Mouse (Mus musculus) CH12.LX (cell line): ENCODE measurements around the gene Dll1. TPM values are rescaled to one million over a fixed set of nuclear protein-coding genes. Genes with fewer than 3 reads are reported as not detected.

Source experiments
- DNase-seq: peaks from one replicate; pipeline ENCODE4 v3.0.0-alpha.2; 2013; ENCODE audit errors: extremely low read depth
- H3K27ac ChIP-seq: 2 replicates; pipeline ENCODE4 v1.5.1; 2012; ENCODE audit warnings: low read depth, mild to moderate bottlenecking, control low read depth, moderate library complexity; ENCODE audit not compliant: insufficient read depth
- H3K27me3 ChIP-seq: replicated peaks from 2 replicates; pipeline ENCODE3; 2012; ENCODE audit warnings: inconsistent platforms
- H3K36me3 ChIP-seq, 2 experiments: replicated peaks in 1 of 2; 2 replicates each; pipeline versions ENCODE3 to v1.6.1; 2012; ENCODE audit warnings: inconsistent platforms in 1 of 2, low read length in 1 of 2, mild to moderate bottlenecking in 1 of 2, mixed read lengths in 1 of 2, moderate library complexity in 1 of 2; ENCODE audit not compliant: control insufficient read depth in 1 of 2, insufficient read depth in 1 of 2
- H3K4me1 ChIP-seq, 2 experiments: 2 replicates each; pipeline ENCODE4 v1.6.1; 2012; ENCODE audit warnings: inconsistent platforms in 1 of 2, moderate library complexity in 1 of 2; ENCODE audit not compliant: insufficient read depth in 2 of 2, control insufficient read depth in 1 of 2
- H3K4me2 ChIP-seq: 2 replicates; pipeline ENCODE4 v1.6.1; 2012; ENCODE audit warnings: low read depth, mild to moderate bottlenecking, control low read depth; ENCODE audit not compliant: poor library complexity, insufficient read depth, severe bottlenecking
- H3K4me3 ChIP-seq, 3 experiments: fragments of 150-350 bp in 1 of 3; sonication (generic) in 1 of 3; replicated peaks in 1 of 3; 2 replicates each; pipeline versions ENCODE3 to v1.5.1; 2011 to 2012; ENCODE audit warnings: low read depth in 2 of 3, low read length in 2 of 3, mild to moderate bottlenecking in 2 of 3, moderate library complexity in 2 of 3, control low read depth in 1 of 3, improper control_type of control experiment in 1 of 3, inconsistent platforms in 1 of 3, mixed read lengths in 1 of 3; ENCODE audit not compliant: poor library complexity in 1 of 3
- H3K79me2 ChIP-seq: replicated peaks from 2 replicates; pipeline ENCODE4 v1.6.1; 2012; ENCODE audit warnings: mild to moderate bottlenecking, moderate library complexity; ENCODE audit not compliant: control insufficient read depth, poor library complexity, insufficient read depth, severe bottlenecking; ENCODE audit errors: extremely low read depth
- H3K9ac ChIP-seq: 2 replicates; pipeline ENCODE4 v1.6.1; 2012; ENCODE audit warnings: low read depth, mild to moderate bottlenecking, control low read depth, moderate library complexity; ENCODE audit not compliant: insufficient read depth
- H3K9me3 ChIP-seq: replicated peaks from 2 replicates; pipeline ENCODE3; 2012; ENCODE audit warnings: low read length, inconsistent platforms, mixed read lengths
- BHLHE40 ChIP-seq: IDR thresholded peaks from 2 replicates; pipeline ENCODE4 v1.6.1; 2011; ENCODE audit warnings: mild to moderate bottlenecking, low read depth, low read length, improper control_type of control experiment
- CHD2 ChIP-seq: IDR thresholded peaks from 2 replicates; pipeline ENCODE4 v1.6.1; 2011; ENCODE audit warnings: low read length, improper control_type of control experiment
- CTCF ChIP-seq, 2 experiments: IDR thresholded peaks in 1 of 2; conservative IDR thresholded peaks in 1 of 2; 2 replicates each; pipeline ENCODE4 v1.5.1; 2011 to 2012; ENCODE audit warnings: low read depth in 2 of 2, low read length in 2 of 2, improper control_type of control experiment in 1 of 2, inconsistent platforms in 1 of 2, mild to moderate bottlenecking in 1 of 2, moderate library complexity in 1 of 2
- E2F4 ChIP-seq: IDR thresholded peaks from 2 replicates; pipeline ENCODE4 v1.6.1; 2011; ENCODE audit warnings: low read depth, low read length, improper control_type of control experiment; ENCODE audit not compliant: insufficient replicate concordance
- ELF1 ChIP-seq: IDR thresholded peaks from 2 replicates; pipeline ENCODE4 v1.6.1; 2014; ENCODE audit warnings: low read depth, mild to moderate bottlenecking, inconsistent platforms, low read length, improper control_type of control experiment
- EP300 ChIP-seq: IDR thresholded peaks from 2 replicates; pipeline ENCODE4 v1.6.1; 2011; ENCODE audit warnings: low read length, improper control_type of control experiment
- ETS1 ChIP-seq: conservative IDR thresholded peaks from 2 replicates; pipeline ENCODE4 v1.6.1; 2012; ENCODE audit warnings: low read depth, mild to moderate bottlenecking, inconsistent platforms, low read length, improper control_type of control experiment, moderate library complexity
- GABPA ChIP-seq: IDR thresholded peaks from 2 replicates; pipeline ENCODE4 v1.6.1; 2012; ENCODE audit warnings: low read depth, low read length, improper control_type of control experiment, inconsistent platforms; ENCODE audit not compliant: insufficient replicate concordance
- IRF4 ChIP-seq: IDR thresholded peaks from 2 replicates; pipeline ENCODE4 v1.6.1; 2014; ENCODE audit warnings: low read depth, mild to moderate bottlenecking, inconsistent platforms, low read length, improper control_type of control experiment
- JUN ChIP-seq: IDR thresholded peaks from 2 replicates; pipeline ENCODE4 v1.6.1; 2011; ENCODE audit warnings: low read depth, mild to moderate bottlenecking, low read length, improper control_type of control experiment, moderate library complexity; ENCODE audit not compliant: insufficient read depth
- JUND ChIP-seq: conservative IDR thresholded peaks from 2 replicates; pipeline ENCODE4 v1.6.1; 2011; ENCODE audit warnings: low read depth, low read length, improper control_type of control experiment
- KAT2A ChIP-seq: IDR thresholded peaks from 2 replicates; pipeline ENCODE4 v1.6.1; 2012; ENCODE audit warnings: low read length, improper control_type of control experiment, inconsistent platforms; ENCODE audit not compliant: insufficient replicate concordance
- MAFK ChIP-seq: IDR thresholded peaks from 2 replicates; pipeline ENCODE4 v1.6.1; 2011; ENCODE audit warnings: low read length, improper control_type of control experiment; ENCODE audit not compliant: insufficient replicate concordance
- MAZ ChIP-seq: IDR thresholded peaks from 2 replicates; pipeline ENCODE4 v1.6.1; 2012; ENCODE audit warnings: low read depth, mild to moderate bottlenecking, inconsistent platforms, low read length, improper control_type of control experiment, moderate library complexity
- MEF2A ChIP-seq: IDR thresholded peaks from 2 replicates; pipeline ENCODE4 v1.6.1; 2014; ENCODE audit warnings: low read depth, mild to moderate bottlenecking, inconsistent platforms, low read length, improper control_type of control experiment, borderline replicate concordance
- MXI1 ChIP-seq: IDR thresholded peaks from 2 replicates; pipeline ENCODE4 v1.6.1; 2011; ENCODE audit warnings: mild to moderate bottlenecking, low read depth, low read length, improper control_type of control experiment
- MYC ChIP-seq: IDR thresholded peaks from 2 replicates; pipeline ENCODE4 v1.6.1; 2011; ENCODE audit warnings: low read depth, mild to moderate bottlenecking, improper control_type of control experiment, low read length
- NELFE ChIP-seq: IDR thresholded peaks from 2 replicates; pipeline ENCODE4 v1.6.1; 2011; ENCODE audit warnings: low read depth, low read length, improper control_type of control experiment
- NRF1 ChIP-seq: IDR thresholded peaks from 2 replicates; pipeline ENCODE4 v1.6.1; 2014; ENCODE audit warnings: low read depth, mild to moderate bottlenecking, inconsistent platforms, low read length, improper control_type of control experiment, moderate library complexity
- PAX5 ChIP-seq: IDR thresholded peaks from 2 replicates; pipeline ENCODE4 v1.6.1; 2012; ENCODE audit warnings: low read length, inconsistent platforms, mixed read lengths
- POLR2A ChIP-seq: IDR thresholded peaks from 2 replicates; pipeline ENCODE4 v1.6.1; 2011; ENCODE audit warnings: low read depth, mild to moderate bottlenecking, improper control_type of control experiment, low read length
- POLR2AphosphoS2 ChIP-seq: IDR thresholded peaks from 2 replicates; pipeline ENCODE4 v1.6.1; 2011; ENCODE audit warnings: low read depth, low read length, improper control_type of control experiment
- RAD21 ChIP-seq: IDR thresholded peaks from 2 replicates; pipeline ENCODE4 v1.6.1; 2011; ENCODE audit warnings: low read depth, mild to moderate bottlenecking, low read length, improper control_type of control experiment, moderate library complexity
- RCOR1 ChIP-seq: conservative IDR thresholded peaks from 2 replicates; pipeline ENCODE4 v1.6.1; 2012; ENCODE audit warnings: low read depth, mild to moderate bottlenecking, inconsistent platforms, low read length, improper control_type of control experiment
- SMC3 ChIP-seq: IDR thresholded peaks from 2 replicates; pipeline ENCODE4 v1.6.1; 2011; ENCODE audit warnings: low read depth, low read length, improper control_type of control experiment
- TCF12 ChIP-seq: IDR thresholded peaks from 2 replicates; pipeline ENCODE4 v1.6.1; 2014; ENCODE audit warnings: low read depth, mild to moderate bottlenecking, inconsistent platforms, low read length, improper control_type of control experiment
- USF1 ChIP-seq: IDR thresholded peaks from 2 replicates; pipeline ENCODE4 v1.6.1; 2014; ENCODE audit warnings: low read depth, mild to moderate bottlenecking, inconsistent platforms, low read length, improper control_type of control experiment
- USF2 ChIP-seq: conservative IDR thresholded peaks from 2 replicates; pipeline ENCODE4 v1.6.1; 2011; ENCODE audit warnings: low read depth, low read length, improper control_type of control experiment
- ZC3H11A ChIP-seq: IDR thresholded peaks from 2 replicates; pipeline ENCODE4 v1.6.1; 2012; ENCODE audit warnings: low read depth, mild to moderate bottlenecking, inconsistent platforms, low read length, improper control_type of control experiment
- ZMIZ1 ChIP-seq: IDR thresholded peaks from 2 replicates; pipeline ENCODE4 v1.6.1; 2012; ENCODE audit warnings: low read depth, mild to moderate bottlenecking, inconsistent platforms, low read length, improper control_type of control experiment
- ZNF384 ChIP-seq: IDR thresholded peaks from 2 replicates; pipeline ENCODE4 v1.6.1; 2012; ENCODE audit warnings: low read depth, low read length, improper control_type of control experiment, inconsistent platforms
- dilution Hi-C: fragments of 300-500 bp; cut with MboI; formaldehyde crosslinking; loops from 2 replicates; pipeline ENCODE4 v1.14.3; 2020; ENCODE audit warnings: low sequenced_read_pairs; ENCODE audit not compliant: extremely low pct_unique_long_range_greater_than_20kb, extremely low pct_ligation_motif_present
- in situ Hi-C: fragments of 300-500 bp; cut with MboI; formaldehyde crosslinking; loops from 3 replicates; pipeline ENCODE4 v1.14.3; 2019; ENCODE audit warnings: low sequenced_read_pairs, low pct_ligation_motif_present, low pct_unique_long_range_greater_than_20kb, mixed read lengths
- polyA plus RNA-seq: library from polyadenylated mRNA; unstranded; fragments of >175 nt; gene quantifications from 2 replicates; pipeline ENCODE4 v1.2.1, GENCODE M21; 2012; ENCODE audit warnings: low read depth; ENCODE audit not compliant: insufficient read length
- total RNA-seq, 2 experiments: library from RNA; depleted of rRNA; stranded (reverse); fragments of 300-350 nt in 1 of 2; fragments of >200 nt in 1 of 2; gene quantifications; 2 replicates each; pipeline ENCODE4 v1.2.3; 2012 to 2014

Gene Dll1
- total and polyA plus RNA-seq, 3 experiments: 0.25 to 0.52 (median 0.29) TPM

DNA sequence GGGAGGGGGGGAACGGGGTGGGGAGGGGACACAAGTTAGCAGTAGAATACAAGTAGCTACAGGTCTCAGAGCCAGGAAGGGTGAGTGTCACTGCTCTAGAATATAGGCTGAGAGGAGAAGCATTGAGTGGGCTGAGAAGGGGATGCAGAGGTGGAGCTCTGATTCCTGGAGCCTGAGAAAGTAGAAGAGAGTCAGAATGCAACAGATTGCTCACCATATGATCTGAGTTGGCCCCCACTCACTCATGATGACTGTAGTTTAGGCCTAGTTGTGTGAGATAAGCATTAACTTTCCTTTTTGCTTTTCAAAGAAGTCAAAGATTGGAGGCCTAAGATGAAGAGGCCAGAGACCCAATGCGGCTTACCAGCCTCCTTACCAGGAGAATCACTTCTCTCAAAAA lies 22.7 kb downstream of the Dll1 start:
- TF ChIP-seq SMC3 (no peak), KAT2A (no peak), MEF2A (no peak), POLR2AphosphoS2 (no peak), ETS1 (no peak), TCF12 (no peak), NELFE (no peak), USF2 (no peak), JUND (no peak), RCOR1 (no peak), NRF1 (no peak), GABPA (no peak)
- TF ChIP-seq, all 38 proteins: peak for 0
- peaks cover 3 to 32% of the 10 kb centered on the region in 2 experiments for H3K4me1 ChIP-seq
- H3K4me2 ChIP-seq: no peak overlapping the region
- no peaks in the 10 kb centered on the region for H3K79me2 ChIP-seq
- DNase-seq: no peak
- H3K27ac ChIP-seq: no peak overlapping the region
- dilution Hi-C loops: no loop called here
- H3K36me3 ChIP-seq: no peaks in the 10 kb centered on the region
- H3K4me3 ChIP-seq: no peak overlapping the region
- H3K9ac ChIP-seq: no peak overlapping the region
- in situ Hi-C loops: no loop called here
- H3K27me3 ChIP-seq: peaks cover 3% of the 10 kb centered on the region
- no peaks in the 10 kb centered on the region for H3K9me3 ChIP-seq

DNA sequence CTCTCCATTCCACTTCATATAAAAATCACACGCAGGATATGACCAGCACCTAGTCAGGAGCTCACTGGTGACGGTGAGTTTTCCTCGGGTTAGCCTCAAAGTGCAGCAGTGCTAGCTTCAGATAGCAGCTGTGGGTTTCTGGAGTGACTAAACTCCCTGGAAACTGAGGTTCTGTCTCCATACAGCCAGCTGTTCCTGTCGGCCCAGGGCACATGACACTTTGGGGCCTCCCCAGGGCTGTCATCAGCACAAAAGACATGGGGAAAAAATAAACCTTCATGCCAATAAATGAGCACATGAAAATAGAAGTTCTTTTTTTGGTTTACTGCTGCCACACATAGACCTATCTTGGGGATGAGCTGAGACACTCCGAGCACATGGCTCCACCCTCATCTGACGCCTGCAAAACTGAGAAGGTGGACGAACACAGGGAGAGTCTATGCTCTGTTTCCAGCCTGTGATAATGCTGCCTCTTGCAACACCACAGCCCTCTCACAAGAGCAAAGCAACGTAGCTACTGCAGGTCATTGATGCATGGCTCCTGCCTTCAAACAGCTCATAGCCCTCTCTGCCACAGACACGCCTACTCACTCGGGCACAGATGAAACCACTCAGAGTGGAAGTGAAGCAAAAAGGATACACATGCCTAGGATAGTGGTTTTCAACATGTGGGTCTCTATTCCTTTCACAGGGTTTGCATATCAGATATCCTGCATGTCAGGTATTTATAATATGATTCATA lies 23.6 kb downstream of the Dll1 start:
- peak; percentile 83 for DNase-seq
- Histone ChIP-seq H3K9ac (no peak overlapping the region), H3K9me3 (no peaks in the 10 kb centered on the region), H3K27me3 (no peaks in the 10 kb centered on the region), H3K36me3 (no peaks in the 10 kb centered on the region), H3K4me3 (no peak overlapping the region), H3K27ac (no peak overlapping the region), H3K79me2 (no peaks in the 10 kb centered on the region), H3K4me2 (peak overlapping the region; percentile 0), H3K4me1 (peaks cover 3 to 32% of the 10 kb centered on the region in 2 experiments)
- dilution Hi-C loops: no loop called here
- in situ Hi-C loops: no loop called here
- TF ChIP-seq ZNF384: no peak
- TF ChIP-seq CHD2: no peak
- no peak for TF ChIP-seq SMC3
- TF ChIP-seq USF1: no peak
- TF ChIP-seq BHLHE40: peak; percentile 35; the same call in 1 of the 2 replicates
- TF ChIP-seq MAFK: no peak
- TF ChIP-seq MXI1: peak; percentile 38; the same call in 1 of the 2 replicates
- no peak for TF ChIP-seq PAX5
- TF ChIP-seq NRF1: no peak
- 0 out of 2 replicates have a peak, but pooled peaks have one; percentile 48 for TF ChIP-seq MYC
- no peak for TF ChIP-seq CTCF (conservative IDR thresholded peaks at IDR 0.05 in 1 of 2, IDR thresholded peaks at IDR 0.05 in 1 of 2; ENCODE audit: low read depth in 2 of 2, low read length in 2 of 2)
- TF ChIP-seq ZMIZ1: no peak
- no peak for TF ChIP-seq JUN
- TF ChIP-seq EP300: no peak
- no peak for TF ChIP-seq KAT2A
- peak; percentile 34; the same call in 1 of the 2 replicates for TF ChIP-seq IRF4
- TF ChIP-seq POLR2A: no peak
- TF ChIP-seq MEF2A: peak; percentile 70; the same call in 1 of the 2 replicates
- TF ChIP-seq GABPA: no peak
- TF ChIP-seq USF2: no peak; the same call in 1 of the 2 replicates
- TF ChIP-seq MAZ: no peak
- no peak for TF ChIP-seq E2F4
- peak; percentile 45; the same call in 1 of the 2 replicates for TF ChIP-seq ETS1
- TF ChIP-seq POLR2AphosphoS2: no peak
- TF ChIP-seq ZC3H11A: no peak
- no peak for TF ChIP-seq RAD21
- TF ChIP-seq ELF1: no peak
